Mouse (Mus musculus) liver, embryonic 11.5 days (tissue): ENCODE results near the gene Pltp. TPM values are rescaled to one million over a fixed set of nuclear protein-coding genes. Genes with fewer than 3 reads are reported as not detected.

Source experiments
- ATAC-seq: fragments of 200-750 bp; cut with Nextera tagmentation; replicated peaks from 2 replicates; pipeline ENCODE4 v1.8.0; 2017; ENCODE audit warnings: moderate number of reproducible peaks, mild to moderate bottlenecking, moderate TSS enrichment, moderate library complexity; ENCODE audit not compliant: low FRiP score
- DNase-seq: peaks from one replicate; pipeline ENCODE4 v3.0.0-alpha.2; 2017; ENCODE audit warnings: low spot score
- H3K27ac ChIP-seq: fragments of 300-500 bp; sonication (generic); 2 replicates; pipeline ENCODE4 v1.5.1; 2014; ENCODE audit warnings: mild to moderate bottlenecking, low read depth, low read length, control low read depth
- H3K27me3 ChIP-seq: fragments of 300-500 bp; sonication (generic); replicated peaks from 2 replicates; pipeline ENCODE4 v1.6.1; 2014; ENCODE audit warnings: low read length, mixed read lengths; ENCODE audit not compliant: control insufficient read depth, insufficient read depth
- H3K36me3 ChIP-seq: fragments of 300-500 bp; sonication (generic); 2 replicates; pipeline ENCODE4 v1.6.1; 2014; ENCODE audit warnings: mild to moderate bottlenecking, low read length, moderate library complexity, mixed read lengths; ENCODE audit not compliant: control insufficient read depth, insufficient read depth
- H3K4me1 ChIP-seq: fragments of 300-500 bp; sonication (generic); replicated peaks from 2 replicates; pipeline ENCODE4 v1.6.1; 2014; ENCODE audit warnings: low read length, mixed read lengths; ENCODE audit not compliant: control insufficient read depth, insufficient read depth
- H3K4me2 ChIP-seq: fragments of 300-500 bp; sonication (generic); 2 replicates; pipeline ENCODE4 v1.6.1; 2014; ENCODE audit warnings: mild to moderate bottlenecking, control low read depth, moderate library complexity
- H3K4me3 ChIP-seq: fragments of 300-500 bp; sonication (generic); 2 replicates; pipeline ENCODE4 v1.5.1; 2014; ENCODE audit warnings: low read depth, low read length, control low read depth
- H3K9ac ChIP-seq: fragments of 300-500 bp; sonication (generic); 2 replicates; pipeline ENCODE4 v1.6.1; 2014; ENCODE audit warnings: low read depth, low read length, control low read depth
- H3K9me3 ChIP-seq: fragments of 300-500 bp; sonication (generic); 2 replicates; pipeline ENCODE4 v1.6.1; 2016; ENCODE audit warnings: low read length, inconsistent platforms, mixed read lengths; ENCODE audit not compliant: control insufficient read depth
- WGBS: fragments of 180-500 bp; shearing (Covaris S2); extraction: QIAGEN DNeasy Blood & Tissue Kit; methylation state at CpG from one replicate; pipeline ENCODE4 v1.1.7; 2014; 5-methylcytosine and 5-hydroxymethylcytosine counted together
- polyA plus RNA-seq: library from polyadenylated mRNA; unstranded; fragments of >200 nt; fragmentation: Nextera tagmentation; extraction: Ambion mirVana; gene quantifications from 2 replicates; pipeline ENCODE4 v1.2.1, GENCODE M21; 2014

Pltp gene
- polyA plus RNA-seq, 1 experiment from 2014 or later = 10.7 TPM

DNA sequence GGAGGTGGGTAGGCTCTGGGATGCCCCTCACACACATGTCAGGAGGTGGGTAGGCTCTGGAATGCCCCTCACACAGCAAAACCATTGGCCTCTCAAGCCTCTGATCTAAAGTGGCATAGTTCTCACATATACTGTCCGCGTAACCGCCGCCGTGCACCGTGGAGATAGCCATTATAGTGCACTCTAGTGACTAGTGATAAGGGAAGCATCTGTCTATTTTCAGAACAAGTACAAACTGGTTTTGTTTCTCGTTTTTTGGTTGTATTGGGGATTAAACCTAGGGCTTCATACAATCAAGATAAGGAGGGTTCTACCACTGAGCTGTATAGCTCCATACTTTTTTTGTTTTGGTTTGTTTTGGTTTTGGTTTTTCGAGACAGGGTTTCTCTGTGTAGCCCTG, 41.7 kb downstream of the Pltp start:
- ATAC-seq (peak; percentile 74), DNase-seq (no peak)

DNA sequence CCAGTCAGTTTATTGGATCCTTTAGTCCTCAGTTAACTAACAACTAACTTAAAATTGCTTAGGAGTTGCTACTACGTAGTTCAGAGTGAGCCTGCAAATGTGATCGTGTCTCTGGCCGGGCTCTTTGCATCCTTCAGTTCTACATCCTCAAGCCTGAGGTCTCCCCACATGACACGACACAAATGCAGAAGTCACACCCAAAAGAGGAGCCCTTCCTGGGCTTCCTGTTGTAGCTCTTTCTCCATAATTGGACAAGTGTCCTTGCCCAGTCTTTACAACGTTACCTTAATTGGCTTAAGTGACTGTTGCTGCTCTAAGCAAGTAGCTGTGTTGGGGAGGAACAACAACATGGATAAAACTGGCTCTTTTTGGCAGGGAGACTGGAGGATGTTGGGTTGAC, 42.2 kb downstream of the Pltp start:
- Histone ChIP-seq H3K36me3 (0 out of 2 replicates have a peak, but pooled peaks cover 3% of the 10 kb centered on the region), H3K27me3 (no peaks in the 10 kb centered on the region), H3K9ac (no peak overlapping the region), H3K27ac (0 out of 2 replicates have a peak overlapping the region, but pooled peaks have one; percentile 57), H3K9me3 (no peaks in the 10 kb centered on the region), H3K4me1 (peaks cover 6% of the 10 kb centered on the region; the same call in 1 of the 2 replicates), H3K4me2 (no peak overlapping the region), H3K4me3 (no peak overlapping the region)
- 70% methylated on average over 5 of the region's 5 CpGs for WGBS
- DNase-seq (no peak), ATAC-seq (peak; percentile 35; the same call in 1 of the 2 replicates)

More for the DNA sequence above, 41.7 kb downstream of the Pltp start:
- H3K4me1 ChIP-seq = peaks cover 6% of the 10 kb centered on the region; the same call in 1 of the 2 replicates
- H3K4me2 ChIP-seq = no peak overlapping the region
- 0 out of 2 replicates have a peak overlapping the region, but pooled peaks have one; percentile 57 for H3K27ac ChIP-seq
- 0 out of 2 replicates have a peak, but pooled peaks cover 3% of the 10 kb centered on the region for H3K36me3 ChIP-seq
- no peaks in the 10 kb centered on the region for H3K9me3 ChIP-seq
- H3K27me3 ChIP-seq = no peaks in the 10 kb centered on the region
- WGBS = 70% methylated on average over 8 of the region's 8 CpGs
- H3K9ac ChIP-seq = no peak overlapping the region
- no peak overlapping the region for H3K4me3 ChIP-seq

DNA sequence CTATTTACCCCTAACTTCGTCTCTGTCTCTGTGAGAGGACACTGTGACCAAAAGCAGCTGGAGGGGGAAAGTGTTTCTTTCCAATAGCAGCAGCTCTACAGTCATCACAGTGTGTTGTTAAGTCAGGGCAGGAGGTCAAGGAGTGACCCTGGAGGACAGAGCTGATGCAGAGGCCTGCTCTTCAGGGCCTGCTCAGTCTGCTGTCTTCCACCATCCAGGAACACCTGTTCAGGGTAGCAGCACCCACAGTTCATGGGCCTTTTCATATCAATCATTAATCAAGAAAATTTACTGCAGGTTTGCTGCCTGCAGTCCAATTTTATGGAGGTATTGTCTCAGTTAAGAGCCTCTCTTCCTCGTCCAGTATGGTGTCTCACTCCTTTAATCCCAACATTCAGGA, 44.0 kb downstream of the Pltp start:
- no peak overlapping the region for H3K27ac ChIP-seq
- 67% methylated on average over 2 of the region's 2 CpGs for WGBS
- no peaks in the 10 kb centered on the region for H3K9me3 ChIP-seq

DNA sequence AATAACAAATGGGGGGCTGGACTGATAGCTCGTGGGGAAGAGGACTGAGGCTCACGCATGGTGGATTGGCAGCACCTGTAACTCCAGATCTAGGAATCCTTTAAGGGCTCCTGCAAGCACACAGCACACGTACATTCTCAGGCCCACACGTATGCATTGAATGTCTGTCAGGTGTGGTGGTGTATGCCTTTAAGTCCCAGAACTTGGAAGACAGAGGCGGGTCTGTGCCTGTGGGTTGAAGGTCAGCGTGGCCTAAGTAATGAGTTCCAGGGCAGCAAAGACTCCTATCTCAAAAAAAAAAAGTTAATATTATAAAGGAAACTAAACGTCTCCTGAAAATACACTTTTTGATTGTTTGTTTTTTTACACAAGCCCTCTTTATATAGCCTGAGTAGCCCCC, 50.9 kb downstream of the Pltp start:
- no peak for DNase-seq
- H3K36me3 ChIP-seq = peaks cover 2% of the 10 kb centered on the region; the same call in 1 of the 2 replicates
- H3K4me2 ChIP-seq = peak overlapping the region; percentile 78
- H3K27me3 ChIP-seq = no peaks in the 10 kb centered on the region
- WGBS = 79% methylated on average over 7 of the region's 7 CpGs
- peak overlapping the region; percentile 90; the same call in 1 of the 2 replicates for H3K4me3 ChIP-seq
- H3K27ac ChIP-seq = no peak overlapping the region
- ATAC-seq = no peak
- H3K9ac ChIP-seq = 0 out of 2 replicates have a peak overlapping the region, but pooled peaks have one; percentile 17
- H3K4me1 ChIP-seq = peaks cover 12% of the 10 kb centered on the region
- H3K9me3 ChIP-seq = no peaks in the 10 kb centered on the region

More for the DNA sequence above, 44.0 kb downstream of the Pltp start:
- ATAC-seq = no peak
- H3K4me3 ChIP-seq = no peak overlapping the region
- H3K4me1 ChIP-seq = peaks cover 6% of the 10 kb centered on the region; the same call in 1 of the 2 replicates
- H3K36me3 ChIP-seq = peaks cover 4% of the 10 kb centered on the region; the same call in 1 of the 2 replicates
- no peak for DNase-seq
- no peak overlapping the region for H3K9ac ChIP-seq
- H3K4me2 ChIP-seq = no peak overlapping the region
- H3K27me3 ChIP-seq = no peaks in the 10 kb centered on the region

DNA sequence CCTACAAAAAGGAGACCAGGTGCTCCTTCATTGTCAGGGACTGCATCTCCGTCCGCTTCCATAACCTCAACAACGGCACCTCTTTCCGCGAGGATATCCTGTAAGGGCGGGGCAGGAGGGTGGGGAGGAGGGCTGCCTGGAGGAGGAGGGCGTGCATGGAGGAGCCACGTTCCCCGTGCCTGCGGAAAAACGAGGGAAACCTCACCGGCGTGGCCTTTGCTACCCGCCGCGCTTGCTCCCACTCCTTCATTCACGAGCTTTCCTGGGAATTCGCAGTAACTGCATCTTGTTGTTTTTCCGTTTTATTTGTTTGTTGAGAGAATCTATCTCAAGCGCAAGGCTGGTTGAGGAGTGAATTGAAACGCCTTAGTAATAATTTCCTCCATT, 52.2 kb downstream of the Pltp start:
- peak overlapping the region; percentile 81 for H3K27ac ChIP-seq
- peak overlapping the region; percentile 78 for H3K4me2 ChIP-seq
- H3K9ac ChIP-seq = peak overlapping the region; percentile 80
- peak overlapping the region; percentile 90 for H3K4me3 ChIP-seq
- no peaks in the 10 kb centered on the region for H3K27me3 ChIP-seq
- no peak for DNase-seq
- ATAC-seq = peak; percentile 75
- no peaks in the 10 kb centered on the region for H3K9me3 ChIP-seq
- H3K36me3 ChIP-seq = peaks cover 7% of the 10 kb centered on the region; the same call in 1 of the 2 replicates
- under 1% methylated on average over 21 of the region's 21 CpGs for WGBS
- H3K4me1 ChIP-seq = peaks cover 12% of the 10 kb centered on the region

DNA sequence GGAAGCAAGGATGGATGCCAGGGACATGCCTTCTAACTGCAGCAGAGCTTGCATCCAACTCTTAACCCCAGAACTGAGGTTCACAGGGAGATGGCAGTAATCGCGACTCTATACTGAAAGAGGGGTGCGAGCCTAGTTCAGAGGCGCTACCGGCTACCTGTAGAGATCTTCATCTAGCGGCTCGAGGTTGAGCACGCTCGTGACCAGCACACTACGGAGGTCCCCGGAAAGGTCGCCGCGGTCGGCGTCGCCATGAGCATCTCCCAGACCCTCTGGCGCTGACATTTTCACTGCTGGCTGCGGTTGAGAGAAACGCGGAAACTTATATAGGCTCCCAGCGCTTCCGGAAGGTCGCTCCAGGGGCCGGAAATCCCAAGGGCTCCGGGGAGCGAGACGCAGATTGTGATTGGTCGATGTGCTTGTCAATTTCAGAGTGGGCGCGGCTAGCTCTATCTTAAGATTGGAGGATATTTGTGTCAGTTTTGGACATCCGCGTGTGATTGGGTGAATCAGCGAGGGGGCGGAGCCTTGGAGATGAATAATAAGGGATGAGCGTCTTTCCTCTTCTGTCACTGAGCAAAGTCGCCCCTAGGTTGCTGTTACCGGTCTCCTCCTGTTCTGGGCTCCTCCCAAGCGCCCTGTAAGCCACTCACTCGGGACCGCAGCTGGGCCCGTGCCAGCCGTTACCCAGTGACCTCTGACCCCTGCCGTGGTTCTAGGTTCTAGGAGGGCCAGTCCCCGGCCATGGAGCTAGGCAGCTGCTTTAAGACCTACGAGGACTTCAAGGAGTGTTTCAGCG, 52.8 kb downstream of the Pltp start, which contains the start of the genes Acot8 and Zswim3:
Acot8 (minus strand) TSS at position 350 of the 799 bp plus-strand sequence.
Zswim3 (plus strand) TSS at position 566 of the 799 bp plus-strand sequence.
- Histone ChIP-seq H3K4me1 (peaks cover 12% of the 10 kb centered on the region), H3K27me3 (no peaks in the 10 kb centered on the region), H3K9ac (peak within 1 kb of the TSS; percentile 88), H3K4me2 (peak within 1 kb of the TSS; percentile 78), H3K9me3 (no peaks in the 10 kb centered on the region), H3K36me3 (peaks cover 12% of the 10 kb centered on the region), H3K27ac (peak within 1 kb of the TSS; percentile 81), H3K4me3 (peak within 1 kb of the TSS; percentile 90)
- DNase-seq (peak; percentile 95), ATAC-seq (peak; percentile 95)
- WGBS = under 1% methylated on average over 47 of the region's 47 CpGs

DNA sequence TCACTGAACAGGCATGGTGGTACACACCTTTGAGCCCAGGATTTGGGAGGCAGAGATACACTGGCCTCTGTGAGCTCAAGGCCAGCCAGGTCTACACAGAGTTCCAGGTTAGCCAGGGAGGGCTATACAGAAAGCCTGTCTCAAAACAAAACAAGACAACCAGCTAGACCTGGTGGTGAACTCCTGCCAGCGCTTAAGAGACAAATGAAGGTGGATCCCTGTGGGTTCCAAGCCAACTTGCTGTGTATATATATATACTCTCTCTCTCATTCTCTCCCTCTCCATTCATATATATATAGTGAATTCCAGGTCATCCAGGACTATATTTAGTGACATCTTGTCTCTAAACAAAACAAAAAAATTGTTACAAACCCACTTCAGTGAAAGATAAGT, 53.6 kb downstream of the Pltp start:
- H3K4me2 ChIP-seq = peak overlapping the region; percentile 66
- no peak overlapping the region for H3K27ac ChIP-seq
- peak overlapping the region; percentile 90 for H3K4me3 ChIP-seq
- 46% methylated on average over 1 of the region's 1 CpGs for WGBS
- ATAC-seq (no peak), DNase-seq (no peak)
- no peaks in the 10 kb centered on the region for H3K9me3 ChIP-seq
- H3K9ac ChIP-seq = peak overlapping the region; percentile 88
- peaks cover 15% of the 10 kb centered on the region for H3K36me3 ChIP-seq
- peaks cover 12% of the 10 kb centered on the region for H3K4me1 ChIP-seq
- no peaks in the 10 kb centered on the region for H3K27me3 ChIP-seq

DNA sequence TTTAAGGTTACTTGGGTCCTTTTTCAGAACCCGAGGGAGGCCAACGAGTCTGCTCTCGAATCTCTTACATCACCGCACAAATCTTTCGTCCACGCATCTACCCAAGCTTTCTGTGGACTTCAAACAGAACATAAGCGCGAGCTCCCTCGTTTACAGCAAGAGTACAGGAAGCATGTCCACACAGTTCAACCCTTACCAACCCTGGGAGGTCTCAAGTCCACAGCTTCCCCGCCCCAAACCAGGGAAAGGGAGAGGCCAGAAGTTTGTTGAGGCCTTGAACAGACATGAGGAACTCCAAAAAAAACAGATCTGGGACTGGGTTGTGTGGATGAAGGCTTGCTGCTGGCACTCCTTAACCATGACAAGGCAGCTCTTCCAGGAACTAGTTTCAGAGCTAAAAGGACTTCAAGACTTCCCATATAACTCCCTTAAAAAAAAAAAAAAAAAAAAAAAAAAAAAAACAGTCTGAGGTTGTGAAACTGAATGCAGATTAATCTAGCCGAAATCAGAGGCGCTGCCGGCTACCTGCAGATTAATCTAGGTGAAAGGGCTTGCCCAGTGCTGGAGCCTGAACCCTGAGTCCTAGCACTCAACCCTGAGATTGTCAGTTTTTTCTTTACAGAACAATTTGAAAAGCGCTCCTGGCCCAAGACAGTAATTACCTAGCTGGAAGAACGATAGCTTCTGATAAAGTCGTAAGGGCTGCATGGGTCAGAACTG, 54.1 kb downstream of the Pltp start:
- H3K36me3 ChIP-seq = peaks cover 12% of the 10 kb centered on the region
- no peaks in the 10 kb centered on the region for H3K9me3 ChIP-seq
- peaks cover 12% of the 10 kb centered on the region for H3K4me1 ChIP-seq
- 90% methylated on average over 16 of the region's 16 CpGs for whole genome bisulfite sequencing
- H3K4me2 ChIP-seq = peak overlapping the region; percentile 66
- peak overlapping the region; percentile 90 for H3K4me3 ChIP-seq
- no peak overlapping the region for H3K27ac ChIP-seq
- H3K27me3 ChIP-seq = no peaks in the 10 kb centered on the region
- H3K9ac ChIP-seq = peak overlapping the region; percentile 88
- DNase-seq (no peak), ATAC-seq (no peak)
